Mouse (Mus musculus) lung, adult 2 months (tissue): ENCODE data around the gene Cgnl1. TPM values are rescaled to one million over a fixed set of nuclear protein-coding genes. Genes with fewer than 3 reads are reported as not detected.
A peak's percentile ranks its signal among the peaks of the same experiment; 100 is the strongest.

Source experiments
- DNase-seq: peaks from one replicate; pipeline ENCODE4 v3.0.0; 2022
- H3K4me1 ChIP-seq: fragments of 200-500 bp; 2 replicates; pipeline ENCODE4 v1.6.1; 2011; ENCODE audit warnings: low read length; ENCODE audit not compliant: control insufficient read depth, insufficient read depth
- H3K4me3 ChIP-seq: fragments of 200-500 bp; replicated peaks from 2 replicates; pipeline ENCODE3; 2011; ENCODE audit warnings: low read depth, mild to moderate bottlenecking, control low read depth, low read length; ENCODE audit errors: extremely low read depth
- CTCF ChIP-seq: fragments of 200-500 bp; IDR thresholded peaks from 2 replicates; pipeline ENCODE4 v1.5.1; 2011; ENCODE audit warnings: mild to moderate bottlenecking, low read length, control low read depth; ENCODE audit not compliant: insufficient read depth
- POLR2A ChIP-seq: fragments of 200-500 bp; IDR thresholded peaks from 2 replicates; pipeline ENCODE4 v1.6.1; 2011; ENCODE audit warnings: low read depth, mild to moderate bottlenecking, control low read depth, low read length, borderline replicate concordance; ENCODE audit errors: extremely low read depth
- whole genome bisulfite sequencing: fragments of 180-500 bp; shearing (Covaris S2); methylation state at CpG from one replicate; pipeline ENCODE4 v1.1.7; 2018; 5-methylcytosine and 5-hydroxymethylcytosine counted together
- polyA plus RNA-seq: library from polyadenylated mRNA; depleted of rRNA; stranded (reverse); fragments of >200 nt; gene quantifications from 2 replicates; pipeline ENCODE4 v1.2.3, GENCODE M21; 2012

The Cgnl1 gene
- polyA plus RNA-seq, 1 experiment: 32.9 TPM

GRCm38 (mm10) chr9:71640361-71640927 lies 131.0 kb downstream of the Cgnl1 start:
- TF ChIP-seq POLR2A: no peak
- TF ChIP-seq CTCF: no peak
- Histone ChIP-seq H3K4me3 (no peak overlapping the region), H3K4me1 (no peaks in the 10 kb centered on the region)
- 85% methylated on average over 4 of the region's 4 CpGs for WGBS
- DNase-seq: no peak

DNA sequence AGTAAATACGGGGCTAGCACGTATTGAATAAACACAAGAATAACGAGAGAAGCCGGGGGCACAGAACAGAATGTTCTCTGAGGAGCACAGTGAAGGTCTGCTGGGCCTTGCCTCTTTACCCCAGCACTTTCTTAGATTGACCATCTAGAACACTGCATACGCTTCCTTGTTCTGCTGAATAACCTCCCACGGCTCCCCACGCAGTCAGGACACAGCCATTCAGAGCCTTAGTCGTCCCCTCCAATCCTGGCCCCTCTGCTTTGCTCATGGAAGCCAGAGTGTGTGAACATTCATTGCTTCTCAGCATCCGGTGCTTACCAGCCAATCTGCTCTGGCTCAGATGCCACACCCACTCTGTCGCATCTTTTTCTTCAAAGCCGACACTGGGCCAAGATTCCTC lies 133.2 kb downstream of the Cgnl1 start:
- DNase-seq: no peak
- Histone ChIP-seq H3K4me3 (no peak overlapping the region), H3K4me1 (no peaks in the 10 kb centered on the region)
- no peak for TF ChIP-seq POLR2A
- TF ChIP-seq CTCF: no peak
- 81% methylated on average over 11 of the region's 11 CpGs for WGBS

DNA sequence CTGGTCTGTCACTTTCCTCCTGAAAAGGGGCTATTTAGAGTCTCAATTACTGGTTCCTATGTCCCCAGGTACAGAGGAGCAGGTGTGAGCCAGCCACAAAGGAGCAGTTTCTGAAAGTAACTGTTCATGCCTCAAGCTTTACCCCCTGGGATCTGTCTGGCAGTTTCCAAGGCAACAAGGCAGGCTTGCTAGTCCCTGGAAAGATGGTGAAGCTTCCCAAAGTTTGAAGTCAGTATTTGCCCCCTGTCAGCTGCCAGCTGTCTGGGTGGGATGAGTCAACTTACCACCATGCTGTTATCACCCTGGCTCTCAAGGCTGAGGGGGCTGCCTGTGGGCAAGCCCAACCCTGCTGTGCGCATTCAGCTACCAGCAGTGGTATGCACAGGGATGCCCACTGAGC lies 134.5 kb downstream of the Cgnl1 start:
- H3K4me1 ChIP-seq: no peaks in the 10 kb centered on the region
- H3K4me3 ChIP-seq: no peak overlapping the region
- DNase-seq: no peak
- TF ChIP-seq POLR2A (no peak), CTCF (no peak)
- 96% methylated on average over 1 of the region's 1 CpGs for WGBS

- Histone ChIP-seq H3K4me1 (no peaks in the 10 kb centered on the region), H3K4me3 (no peak overlapping the region)
Observed at GRCm38 (mm10) chr9:71635627-71636026, 135.8 kb downstream of the Cgnl1 start.

GRCm38 (mm10) chr9:71634916-71635315 lies 136.5 kb downstream of the Cgnl1 start:
- no peak for DNase-seq
- 84% methylated on average over 2 of the region's 2 CpGs for WGBS
- Histone ChIP-seq H3K4me1 (no peaks in the 10 kb centered on the region), H3K4me3 (no peak overlapping the region)
- no peak for TF ChIP-seq CTCF
- TF ChIP-seq POLR2A: no peak

More at GRCm38 (mm10) chr9:71635627-71636026, 135.8 kb downstream of the Cgnl1 start:
- no peak for DNase-seq
- WGBS: 44% methylated on average over 1 of the region's 1 CpGs
- TF ChIP-seq CTCF: no peak
- no peak for TF ChIP-seq POLR2A

GRCm38 (mm10) chr9:71628921-71629320 lies 142.5 kb downstream of the Cgnl1 start:
- 72% methylated on average over 6 of the region's 6 CpGs for WGBS
- H3K4me1 ChIP-seq: 0 out of 2 replicates have a peak, but pooled peaks cover 2% of the 10 kb centered on the region
- H3K4me3 ChIP-seq: no peak overlapping the region
- DNase-seq: no peak
- no peak for TF ChIP-seq POLR2A
- TF ChIP-seq CTCF: no peak

DNA sequence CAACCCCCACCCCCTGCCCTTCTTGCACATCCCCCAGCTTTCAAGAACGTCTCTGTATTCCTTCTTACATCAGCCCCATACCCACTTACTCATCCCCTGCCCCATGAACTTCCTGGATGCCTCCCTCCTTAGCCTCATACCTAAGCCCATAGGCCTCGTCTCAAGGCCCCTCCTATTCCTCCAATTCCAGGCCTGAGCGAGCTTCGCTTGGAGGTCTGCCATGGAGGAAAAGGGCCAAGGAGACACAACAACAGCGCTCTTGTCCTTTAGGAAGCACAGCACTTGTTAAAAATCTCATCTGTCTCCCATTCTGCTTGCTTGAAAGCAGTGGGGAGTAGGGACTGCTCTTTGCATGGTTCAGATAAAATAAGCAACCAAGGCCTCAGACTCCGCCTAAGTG lies 143.1 kb downstream of the Cgnl1 start:
- DNase-seq: no peak
- Histone ChIP-seq H3K4me1 (0 out of 2 replicates have a peak, but pooled peaks cover 2% of the 10 kb centered on the region), H3K4me3 (no peak overlapping the region)
- WGBS: 69% methylated on average over 6 of the region's 6 CpGs
- no peak for TF ChIP-seq CTCF
- no peak for TF ChIP-seq POLR2A

DNA sequence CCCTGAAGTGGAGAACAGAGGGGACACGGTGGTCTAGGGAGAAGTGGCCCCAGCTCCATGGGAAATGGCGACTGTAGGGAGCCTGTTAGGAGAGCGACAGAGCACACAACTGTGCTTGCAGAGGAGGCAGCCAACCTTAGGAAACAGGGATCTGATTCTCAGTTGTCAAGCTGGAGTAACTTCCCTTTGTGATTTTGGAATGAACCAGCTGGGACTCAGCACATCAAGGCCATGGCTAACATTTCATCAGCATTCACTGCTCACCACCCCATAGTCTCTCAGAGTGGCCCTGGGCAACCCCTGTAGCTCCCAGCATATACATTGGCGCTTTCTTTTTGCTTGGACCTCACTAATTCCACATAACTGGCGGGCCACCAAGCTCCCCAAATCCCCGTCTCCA lies 145.4 kb downstream of the Cgnl1 start:
- WGBS: 79% methylated on average over 6 of the region's 6 CpGs
- no peak for TF ChIP-seq CTCF
- no peak for TF ChIP-seq POLR2A
- DNase-seq: no peak
- Histone ChIP-seq H3K4me3 (no peak overlapping the region), H3K4me1 (0 out of 2 replicates have a peak, but pooled peaks cover 2% of the 10 kb centered on the region)

GRCm38 (mm10) chr9:71624793-71625495 lies 146.5 kb downstream of the Cgnl1 start:
- 31% methylated on average over 10 of the region's 10 CpGs for WGBS
- DNase-seq: peak; percentile 74
- H3K4me3 ChIP-seq: no peak overlapping the region
- H3K4me1 ChIP-seq: 0 out of 2 replicates have a peak, but pooled peaks cover 2% of the 10 kb centered on the region
- TF ChIP-seq POLR2A: no peak
- peak; percentile 70 for TF ChIP-seq CTCF
